Mouse (Mus musculus) left cerebral cortex, postnatal 10 days (tissue): ENCODE measurements around the gene Cyth1. TPM values are rescaled to one million over a fixed set of nuclear protein-coding genes. Genes with fewer than 3 reads are reported as not detected.

ENCODE experiments used
- DNase-seq, 2 experiments: peaks; one replicate each; pipeline ENCODE4 v3.0.0; 2021 to 2022; ENCODE audit warnings: low spot score in 2 of 2, mixed read lengths in 1 of 2; ENCODE audit errors: extremely low spot score in 1 of 2
- intact Hi-C: fragments of 180-260 bp; cut with DNase I; formaldehyde crosslinking; loops from one replicate; pipeline ENCODE4 v1.15.1; 2025
- total RNA-seq, 2 experiments: library from RNA; stranded (reverse); gene quantifications; 2 replicates each; pipeline ENCODE4 v1.2.3; 2021

Cyth1 gene
- total RNA-seq, 2 experiments from 2014 or later, result 64.2 to 66.8 TPM

- no peak for DNase-seq
- intact Hi-C loops, result no loop called here
Observed at GRCm38 (mm10) chr11:118172768-118173167, 75.6 kb downstream of the Cyth1 start.

DNA sequence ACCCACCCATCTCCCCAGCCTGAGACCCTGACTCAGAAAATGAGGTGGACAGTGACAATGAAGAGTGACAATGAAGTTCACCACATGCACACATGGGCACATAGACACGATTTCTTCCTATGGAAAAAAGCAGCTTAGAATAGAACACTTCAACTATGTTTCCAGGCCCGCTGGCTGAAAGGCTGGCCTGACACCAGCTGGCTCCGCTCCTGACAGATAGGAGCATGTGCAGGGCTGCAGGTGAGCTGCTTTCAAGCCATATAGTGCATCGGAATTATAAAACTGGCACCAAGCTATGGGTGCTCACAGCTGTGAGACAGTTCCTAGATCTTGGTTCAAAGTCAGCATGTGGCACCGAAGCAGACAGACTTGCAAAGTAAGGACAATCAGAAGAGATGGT is 78.1 kb downstream of the Cyth1 start:
- DNase-seq, result no peak
- intact Hi-C loops, result no loop called here

DNA sequence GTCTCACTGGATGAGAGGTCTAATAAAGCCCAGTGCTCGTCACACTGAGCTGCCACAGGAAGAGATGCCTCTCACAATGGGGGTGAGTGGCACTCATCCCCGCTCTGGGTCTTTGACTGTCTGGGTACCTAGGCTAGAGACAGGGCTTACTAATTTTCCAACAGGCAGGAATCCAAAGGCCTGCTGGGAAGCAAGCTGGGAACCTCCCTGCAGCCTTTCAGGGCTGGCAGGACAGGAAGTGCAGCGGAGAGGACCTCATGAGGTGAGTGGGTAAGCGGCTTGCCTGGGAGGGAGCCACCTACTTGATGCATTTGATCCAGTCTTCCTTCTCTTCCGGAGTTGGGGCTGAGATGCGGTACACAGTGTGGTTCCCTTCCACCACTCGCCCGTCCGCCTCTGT is 79.7 kb downstream of the Cyth1 start:
- intact Hi-C loops, result no loop called here
- DNase-seq, result no peak

GRCm38 (mm10) chr11:118166626-118167025 is 81.8 kb downstream of the Cyth1 start:
- DNase-seq, result no peak
- intact Hi-C loops, result no loop called here

- intact Hi-C loops, result no loop called here
- no peak for DNase-seq
Observed at GRCm38 (mm10) chr11:118165681-118166080, 82.7 kb downstream of the Cyth1 start.

- no peak for DNase-seq
- intact Hi-C loops, result no loop called here
Observed at GRCm38 (mm10) chr11:118164566-118164965, 83.8 kb downstream of the Cyth1 start.

GRCm38 (mm10) chr11:118162245-118162644 is 86.1 kb downstream of the Cyth1 start:
- DNase-seq, result no peak
- intact Hi-C loops, result no loop called here

DNA sequence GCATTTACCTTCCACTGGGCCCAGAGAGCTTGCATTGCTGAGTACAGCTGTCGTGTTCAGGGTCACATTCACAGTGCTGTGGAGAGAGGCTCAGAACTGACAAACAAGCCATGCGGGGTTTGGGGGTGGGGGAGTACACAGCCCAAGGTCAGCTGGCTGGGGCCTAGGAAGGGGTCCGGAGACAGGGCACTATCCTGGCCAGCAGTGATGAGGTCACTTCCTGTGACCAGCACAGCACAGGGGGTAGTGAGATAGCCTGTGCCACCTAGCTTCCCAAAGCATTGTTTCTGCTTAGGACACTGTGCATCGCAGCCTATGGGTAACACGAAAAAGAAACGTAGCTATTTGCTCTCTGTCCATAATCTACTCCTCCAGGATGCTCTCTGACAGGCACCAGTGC is 87.2 kb downstream of the Cyth1 start:
- DNase-seq, result no peak
- intact Hi-C loops, result no loop called here

DNA sequence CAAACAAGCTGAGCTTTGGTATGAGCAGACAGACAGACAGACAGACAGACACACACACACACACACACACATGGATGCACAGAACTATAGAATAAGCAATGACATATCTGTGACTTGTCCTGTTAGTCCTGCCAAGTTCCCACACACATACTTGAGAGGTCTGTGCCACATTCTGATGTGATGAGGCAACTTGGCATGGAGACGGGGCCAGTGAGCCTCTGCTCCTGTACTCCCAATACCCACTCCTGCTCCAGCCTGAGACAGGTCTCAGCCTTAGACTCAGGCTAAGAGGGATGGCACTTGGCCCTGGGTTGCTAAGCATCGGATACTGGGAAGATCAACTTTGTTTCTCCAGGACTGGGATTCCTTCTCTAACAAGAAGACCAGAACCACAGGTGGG is 87.6 kb downstream of the Cyth1 start:
- no peak for DNase-seq
- intact Hi-C loops, result no loop called here

DNA sequence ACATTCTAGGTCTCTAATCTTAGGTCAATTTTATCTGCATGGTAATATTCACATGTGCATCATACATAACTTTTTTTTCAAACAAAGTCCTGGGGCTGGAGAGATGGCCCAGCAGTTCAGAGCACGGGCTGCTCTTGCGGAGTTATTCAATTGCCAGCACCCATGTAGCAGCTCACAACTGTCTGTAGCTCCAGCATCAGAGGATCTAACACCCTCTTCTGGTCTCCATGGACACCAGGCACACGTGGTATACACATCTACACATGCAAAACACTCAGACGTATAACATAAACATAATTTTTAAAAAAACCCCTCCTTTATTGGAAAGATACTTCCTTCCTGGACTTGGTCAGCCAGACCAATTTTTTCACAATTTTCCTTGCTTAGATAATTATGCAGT is 89.6 kb downstream of the Cyth1 start:
- intact Hi-C loops, result no loop called here
- DNase-seq, result no peak

DNA sequence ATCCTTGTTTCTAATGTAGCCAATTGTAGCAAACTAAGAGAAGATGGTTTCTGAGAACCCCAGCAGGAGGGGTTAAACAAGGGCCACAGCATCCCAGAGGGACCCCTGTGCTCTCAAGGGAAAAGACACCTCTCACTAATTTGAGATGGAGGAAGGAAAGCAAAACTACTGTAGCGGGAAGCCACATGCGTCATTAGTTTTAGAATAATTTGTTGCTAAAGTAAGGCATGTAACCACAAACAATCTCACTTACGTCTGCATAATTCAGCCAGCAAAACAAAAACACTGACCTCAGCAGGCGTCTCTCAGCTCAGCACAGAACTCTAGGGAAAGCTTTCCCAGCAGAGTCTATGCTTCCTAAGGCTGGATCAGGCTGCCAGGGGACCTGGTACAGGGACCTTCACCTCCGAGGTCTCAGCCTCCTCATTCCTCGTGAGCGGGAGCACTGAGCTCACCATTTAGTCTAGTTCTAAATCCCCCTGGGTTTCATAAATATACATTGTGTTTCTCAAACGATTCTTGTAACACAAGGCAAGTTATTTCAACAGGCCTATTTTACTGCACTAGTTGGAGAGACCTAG is 91.8 kb downstream of the Cyth1 start:
- intact Hi-C loops, result no loop called here
- DNase-seq, result no peak

DNA sequence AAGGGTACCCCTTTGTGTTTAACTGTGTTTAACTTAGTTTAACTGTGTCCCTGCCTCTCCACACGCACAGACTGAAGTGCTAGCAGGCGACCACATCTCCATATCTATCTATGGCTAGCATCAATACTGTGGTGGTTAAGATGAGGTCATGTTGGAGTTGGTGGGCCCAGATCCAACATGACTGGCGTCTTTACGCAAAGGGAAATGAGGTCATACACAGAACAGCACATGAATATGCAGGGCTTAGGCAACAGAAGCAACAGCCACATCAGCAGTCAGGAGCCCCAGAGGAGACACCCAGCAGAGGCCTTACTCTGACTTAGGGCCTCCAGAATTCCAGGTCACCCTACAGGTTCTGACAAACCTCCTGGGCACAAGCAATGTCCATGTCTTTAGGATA is 95.4 kb downstream of the Cyth1 start:
- intact Hi-C loops, result no loop called here
- no peak for DNase-seq

GRCm38 (mm10) chr11:118151423-118152180 is 96.8 kb downstream of the Cyth1 start:
- intact Hi-C loops, result no loop called here
- DNase-seq, result no peak

GRCm38 (mm10) chr11:118150115-118150701 is 98.2 kb downstream of the Cyth1 start:
- intact Hi-C loops, result no loop called here
- peak; percentile 45 to 67 for DNase-seq

- DNase-seq, result no peak
- intact Hi-C loops, result no loop called here
Observed at GRCm38 (mm10) chr11:118147877-118148637, 100.3 kb downstream of the Cyth1 start.

DNA sequence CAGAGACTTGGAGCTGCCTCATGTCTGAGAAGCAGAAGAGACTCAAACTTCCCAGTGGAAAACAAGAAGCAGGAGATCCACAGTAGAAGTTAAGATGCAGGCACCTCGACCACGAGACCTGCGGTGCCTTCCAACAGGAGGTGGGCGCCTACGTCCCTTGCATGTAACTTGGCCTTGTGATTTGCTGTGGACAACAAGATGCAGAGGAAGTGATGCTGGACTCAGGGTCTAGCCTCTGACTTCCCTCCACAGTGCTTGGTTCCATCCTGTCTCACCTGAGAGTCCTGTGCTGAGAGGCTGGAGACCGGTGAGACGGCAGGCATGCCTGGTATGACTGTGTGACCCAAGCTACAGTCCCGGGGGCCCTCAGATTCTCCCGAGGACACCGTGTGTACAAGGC is 101.9 kb downstream of the Cyth1 start:
- intact Hi-C loops, result no loop called here
- no peak for DNase-seq

DNA sequence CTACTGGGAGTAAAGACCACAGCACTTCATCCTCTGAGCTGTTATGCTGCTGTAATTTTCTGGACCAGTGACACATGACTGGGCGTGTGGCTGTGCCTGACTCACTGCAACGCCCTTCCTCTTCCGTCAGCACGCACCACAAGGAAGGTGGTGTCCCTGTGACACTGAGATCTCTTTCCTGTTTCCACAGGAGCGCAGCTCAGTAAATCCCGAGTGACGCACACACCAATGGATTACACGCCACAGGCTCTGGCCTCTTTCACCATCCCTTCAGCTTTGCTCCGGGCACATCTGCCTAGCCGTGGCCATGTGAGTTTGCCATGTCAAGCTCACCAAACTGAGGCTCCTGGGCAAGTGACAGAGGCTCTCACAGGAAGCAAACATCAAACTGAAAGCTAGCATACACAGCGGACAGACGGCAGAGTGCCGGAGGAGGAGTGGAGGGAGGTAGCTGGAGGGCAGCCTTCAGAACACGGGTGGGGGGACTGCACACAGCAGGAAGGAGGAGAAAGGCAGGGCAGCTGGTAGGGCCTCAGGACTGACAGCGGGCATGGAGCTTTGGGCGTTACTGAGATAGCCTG is 102.5 kb downstream of the Cyth1 start:
- intact Hi-C loops, result no loop called here
- no peak for DNase-seq

GRCm38 (mm10) chr11:118145092-118145491 is 103.3 kb downstream of the Cyth1 start:
- intact Hi-C loops, result no loop called here
- no peak for DNase-seq

GRCm38 (mm10) chr11:118143731-118144130 is 104.7 kb downstream of the Cyth1 start:
- no peak for DNase-seq
- intact Hi-C loops, result no loop called here
